Mouse (Mus musculus) ZHBTc4 (cell line): Measurements from ENCODE around the gene Ormdl3.
"Not testable (repeated sequence)": the region's sequence is repeated elsewhere in the genome, so short reads cannot be mapped to it uniquely, and the experiment has no call there.

Experiments
- DNase-seq: peaks from one replicate; pipeline ENCODE4 v3.0.0-alpha.2; 2011; ENCODE audit warnings: low read depth, low spot score

The Ormdl3 gene

GRCm38 (mm10) chr11:98586892-98587563, at the start of gene Ormdl3:
Gene Ormdl3, minus strand, starts transcription at chr11:98587368.
- DNase-seq, result peak; percentile 99

- DNase-seq, result peak; percentile 55
Measured at GRCm38 (mm10) chr11:98635312-98635970, 48.3 kb upstream of the Ormdl3 start.

GRCm38 (mm10) chr11:98630646-98631045, 43.5 kb upstream of the Ormdl3 start:
- no peak for DNase-seq

GRCm38 (mm10) chr11:98628706-98629105, 41.5 kb upstream of the Ormdl3 start:
- no peak for DNase-seq

GRCm38 (mm10) chr11:98625611-98626410, 38.6 kb upstream of the Ormdl3 start, which contains the start of the genes Gm12355 and Gsdma3:
Gene Gm12355, minus strand, starts transcription at chr11:98625661.
Gene Gsdma3, plus strand, starts transcription at chr11:98626360.
- DNase-seq, result no peak

- DNase-seq, result not testable (repeated sequence)
Measured at GRCm38 (mm10) chr11:98624381-98624780, 37.2 kb upstream of the Ormdl3 start.

- not testable (repeated sequence) for DNase-seq
Measured at GRCm38 (mm10) chr11:98623981-98624380, 36.8 kb upstream of the Ormdl3 start.

- no peak for DNase-seq
Measured at GRCm38 (mm10) chr11:98620791-98621190, 33.6 kb upstream of the Ormdl3 start.

GRCm38 (mm10) chr11:98606763-98607162, 19.6 kb upstream of the Ormdl3 start:
- peak; percentile 78 for DNase-seq

- not testable (repeated sequence) for DNase-seq
Measured at GRCm38 (mm10) chr11:98604911-98605310, 17.7 kb upstream of the Ormdl3 start.

- DNase-seq, result no peak
Measured at GRCm38 (mm10) chr11:98603953-98604352, 16.8 kb upstream of the Ormdl3 start.

GRCm38 (mm10) chr11:98602090-98602690, 15.0 kb upstream of the Ormdl3 start:
- peak; percentile 94 for DNase-seq

- peak; percentile 44 for DNase-seq
Measured at GRCm38 (mm10) chr11:98599291-98599690, 12.1 kb upstream of the Ormdl3 start.

- no peak for DNase-seq
Measured at GRCm38 (mm10) chr11:98598851-98599290, 11.7 kb upstream of the Ormdl3 start.

- DNase-seq, result no peak
Measured at GRCm38 (mm10) chr11:98597991-98598390, 10.8 kb upstream of the Ormdl3 start, which contains the start of gene Lrrc3c. Gene Lrrc3c, plus strand, starts transcription at chr11:98598291.

GRCm38 (mm10) chr11:98597363-98597762, 10.2 kb upstream of the Ormdl3 start:
- peak; percentile 91 for DNase-seq

GRCm38 (mm10) chr11:98595955-98596354, 8.8 kb upstream of the Ormdl3 start:
- no peak for DNase-seq

- DNase-seq, result no peak
Measured at GRCm38 (mm10) chr11:98595473-98595872, 8.3 kb upstream of the Ormdl3 start.

- no peak for DNase-seq
Measured at GRCm38 (mm10) chr11:98595021-98595420, 7.9 kb upstream of the Ormdl3 start.

GRCm38 (mm10) chr11:98590548-98591445, 3.6 kb upstream of the Ormdl3 start:
- DNase-seq, result no peak

- DNase-seq, result no peak
Measured at GRCm38 (mm10) chr11:98589306-98589705, 2.1 kb upstream of the Ormdl3 start.
